Mouse (Mus musculus): ENCODE data around the gene Gm973. TPM values are rescaled to one million over a fixed set of nuclear protein-coding genes. Genes with fewer than 3 reads are reported as not detected.

The Gm973 gene
- polyA plus RNA-seq, 1 experiment from 2014 or later = not detected

DNA sequence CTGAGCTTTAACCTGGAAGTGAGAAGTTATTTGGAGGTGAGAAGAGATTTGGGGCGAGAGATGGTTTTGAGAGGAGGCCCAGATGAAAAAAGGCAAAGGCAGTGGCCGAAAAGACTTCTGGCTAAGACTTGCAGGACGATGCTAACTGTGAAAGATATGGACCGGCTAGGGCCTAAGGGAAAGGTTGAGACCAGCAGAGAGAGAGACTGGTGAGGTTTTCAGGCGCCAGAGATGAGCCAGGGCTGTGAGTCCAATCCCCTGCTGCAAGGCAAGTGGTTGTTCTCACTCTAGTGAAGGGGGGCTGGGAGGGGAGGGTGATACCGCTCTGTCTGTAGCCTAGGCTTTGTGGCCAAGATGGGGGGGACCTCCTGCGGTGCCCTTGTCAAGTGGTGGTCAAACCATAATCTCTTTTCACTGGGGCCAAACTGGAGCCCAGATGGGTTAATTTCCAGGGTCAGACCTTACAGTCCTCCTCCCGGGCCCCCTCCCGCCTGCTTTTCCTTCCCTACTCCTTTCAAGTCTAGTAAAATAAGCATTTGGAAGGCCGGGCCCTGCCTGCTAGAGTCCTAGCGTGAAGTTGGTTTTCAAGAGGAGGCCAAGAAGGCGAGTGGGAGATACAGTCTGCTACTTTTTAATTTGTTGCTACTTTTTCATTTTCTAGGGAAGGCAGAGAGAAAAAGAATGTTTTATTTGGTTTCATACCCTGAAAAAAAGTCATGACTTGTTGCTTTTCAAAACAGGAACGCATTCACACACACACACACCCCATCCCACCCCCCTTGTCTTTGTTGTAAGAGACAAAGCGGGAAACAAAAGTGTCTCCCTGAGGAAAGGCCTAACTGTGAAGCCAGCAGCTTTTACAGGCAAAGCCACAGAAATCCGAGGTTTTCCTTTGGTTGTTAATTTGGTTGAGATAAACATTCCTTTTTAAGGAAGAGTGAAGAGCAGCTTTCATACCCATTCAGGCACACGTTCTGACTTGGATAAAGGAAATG lies 31.0 kb upstream of the Gm973 start:
- Histone ChIP-seq H3K9ac (peak overlapping the region; percentile 94), H3K4me1 (ENCODE audit: insufficient read depth) (peaks cover 31% of the 10 kb centered on the region), H3K4me2 (peak overlapping the region; percentile 93), H3K9me3 (ENCODE audit: low read depth, low read length) (no peaks in the 10 kb centered on the region), H3K27me3 (ENCODE audit: insufficient read depth, low read length) (no peaks in the 10 kb centered on the region), H3K4me3 (ENCODE audit: low read depth, low read length) (peak overlapping the region; percentile 85), H3K36me3 (ENCODE audit: insufficient read depth) (peaks cover 45% of the 10 kb centered on the region), H3K27ac (ENCODE audit: low read depth) (peak overlapping the region; percentile 99)
- DNase-seq (peak; percentile 67), ATAC-seq (ENCODE audit: insufficient read depth) (no peak)
- TF ChIP-seq CTCF (IDR thresholded peaks at IDR 0.05; ENCODE audit: low read depth) = no peak
- WGBS = 4% methylated on average over 16 of the region's 16 CpGs

DNA sequence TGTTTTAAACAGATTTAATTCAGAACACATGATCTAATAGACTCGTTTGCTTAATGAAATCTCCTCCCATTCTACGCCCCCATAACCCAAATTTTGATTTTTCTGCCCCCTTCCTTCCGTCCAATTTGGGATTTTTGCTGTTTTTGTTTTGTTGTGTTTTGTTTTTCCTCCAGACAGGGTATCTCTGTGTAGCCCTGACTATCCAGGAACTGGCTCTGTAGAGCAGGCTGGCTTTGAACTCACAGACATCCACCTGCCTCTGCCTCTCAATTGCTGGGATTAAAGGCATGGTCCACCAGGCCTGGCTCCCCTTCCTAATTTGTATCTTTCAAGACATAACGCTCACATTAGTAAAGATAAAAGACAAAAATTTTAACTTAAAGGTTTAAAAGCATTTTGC lies 30.3 kb upstream of the Gm973 start:
- Histone ChIP-seq H3K9ac (peak overlapping the region; percentile 94), H3K4me2 (peak overlapping the region; percentile 93), H3K4me3 (ENCODE audit: low read depth, low read length) (peak overlapping the region; percentile 85), H3K9me3 (ENCODE audit: low read depth, low read length) (no peaks in the 10 kb centered on the region), H3K36me3 (ENCODE audit: insufficient read depth) (peaks cover 46% of the 10 kb centered on the region), H3K27ac (ENCODE audit: low read depth) (peak overlapping the region; percentile 99; the same call in 1 of the 2 replicates), H3K4me1 (ENCODE audit: insufficient read depth) (peaks cover 24% of the 10 kb centered on the region), H3K27me3 (ENCODE audit: insufficient read depth, low read length) (no peaks in the 10 kb centered on the region)
- WGBS = 21% methylated on average over 4 of the region's 4 CpGs
- DNase-seq (no peak), ATAC-seq (ENCODE audit: insufficient read depth) (no peak)
- no peak for TF ChIP-seq CTCF (IDR thresholded peaks at IDR 0.05; ENCODE audit: low read depth)

DNA sequence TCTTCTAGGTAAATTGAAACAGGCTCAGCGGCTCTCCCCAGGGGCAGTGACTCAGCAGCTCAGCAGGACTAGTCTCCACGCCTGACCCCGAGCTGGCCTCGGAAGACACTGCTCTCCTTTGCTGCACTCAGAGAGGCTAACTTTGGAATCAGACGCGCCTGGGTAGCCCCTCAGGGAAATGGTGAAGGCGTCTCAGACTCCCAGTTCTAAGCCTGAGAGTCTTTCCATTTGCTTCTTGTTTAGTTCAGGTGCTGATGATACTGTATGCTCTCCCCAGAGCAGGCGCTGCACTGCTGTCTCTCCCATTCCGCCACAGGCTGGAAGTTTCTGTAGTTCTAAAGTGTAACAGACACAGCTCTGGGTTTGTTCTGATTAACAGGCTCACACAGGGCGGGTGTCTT lies 28.4 kb upstream of the Gm973 start:
- DNase-seq = peak; percentile 49
- H3K4me3 ChIP-seq (ENCODE audit: low read depth, low read length) = peak overlapping the region; percentile 85
- H3K9ac ChIP-seq = peak overlapping the region; percentile 44

DNA sequence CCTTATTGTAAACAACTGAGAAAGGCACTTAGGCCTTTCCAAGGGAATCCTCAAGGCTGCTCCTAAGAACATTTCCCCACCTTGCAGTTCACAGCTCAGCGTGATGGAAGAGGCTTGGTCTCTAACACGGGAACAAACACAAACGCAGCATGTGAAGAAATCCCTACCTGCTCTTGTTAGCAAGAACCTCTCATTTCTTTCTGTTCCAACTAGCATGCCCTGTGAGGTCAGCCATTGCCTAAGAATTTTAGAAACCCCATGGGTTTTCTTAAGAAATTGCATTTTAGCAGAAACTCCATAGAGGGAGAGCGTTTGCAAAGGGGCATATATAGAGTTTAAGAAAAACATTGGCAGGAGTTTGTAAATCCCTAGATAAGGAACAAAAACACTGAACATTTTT lies 27.6 kb upstream of the Gm973 start:
- H3K9me3 ChIP-seq (ENCODE audit: low read depth, low read length) = no peaks in the 10 kb centered on the region
- DNase-seq = peak; percentile 73
- peaks cover 46% of the 10 kb centered on the region for H3K36me3 ChIP-seq (ENCODE audit: insufficient read depth)
- H3K4me1 ChIP-seq (ENCODE audit: insufficient read depth) = peaks cover 31% of the 10 kb centered on the region
- no peak for ATAC-seq (ENCODE audit: insufficient read depth)
- 13% methylated on average over 4 of the region's 4 CpGs for WGBS
- H3K4me3 ChIP-seq (ENCODE audit: low read depth, low read length) = no peak overlapping the region
- H3K9ac ChIP-seq = 0 out of 2 replicates have a peak overlapping the region, but pooled peaks have one; percentile 20
- no peaks in the 10 kb centered on the region for H3K27me3 ChIP-seq (ENCODE audit: insufficient read depth, low read length)
- H3K27ac ChIP-seq (ENCODE audit: low read depth) = peak overlapping the region; percentile 75; the same call in 1 of the 2 replicates
- no peak for TF ChIP-seq CTCF (IDR thresholded peaks at IDR 0.05; ENCODE audit: low read depth)
- H3K4me2 ChIP-seq = peak overlapping the region; percentile 93

More for the DNA sequence above, 28.4 kb upstream of the Gm973 start:
- no peak for ATAC-seq (ENCODE audit: insufficient read depth)
- H3K4me2 ChIP-seq = peak overlapping the region; percentile 93
- H3K9me3 ChIP-seq (ENCODE audit: low read depth, low read length) = no peaks in the 10 kb centered on the region
- WGBS = 7% methylated on average over 10 of the region's 10 CpGs
- peaks cover 49% of the 10 kb centered on the region for H3K36me3 ChIP-seq (ENCODE audit: insufficient read depth)
- H3K4me1 ChIP-seq (ENCODE audit: insufficient read depth) = peaks cover 31% of the 10 kb centered on the region
- H3K27ac ChIP-seq (ENCODE audit: low read depth) = peak overlapping the region; percentile 82
- H3K27me3 ChIP-seq (ENCODE audit: insufficient read depth, low read length) = no peaks in the 10 kb centered on the region
- no peak for TF ChIP-seq CTCF (IDR thresholded peaks at IDR 0.05; ENCODE audit: low read depth)

DNA sequence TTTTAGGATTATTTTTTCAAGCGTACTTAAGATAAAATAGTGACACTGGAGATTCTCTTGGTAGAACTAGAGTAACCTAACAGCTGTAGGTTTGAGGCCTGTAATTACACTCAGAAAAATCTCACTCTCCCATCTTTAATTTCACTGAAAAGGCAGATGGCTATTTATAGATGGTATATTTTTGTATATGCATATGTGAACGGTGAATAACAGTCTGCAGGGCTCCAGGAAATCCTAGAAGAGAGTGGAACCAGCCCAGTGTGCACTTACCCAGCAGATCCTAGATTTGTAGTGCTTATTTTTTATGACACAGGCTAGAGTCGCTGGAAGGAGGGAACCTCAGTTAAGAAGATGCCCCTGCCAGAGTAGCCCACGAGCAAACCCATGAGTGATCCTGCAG lies 27.1 kb upstream of the Gm973 start:
- peaks cover 41% of the 10 kb centered on the region for H3K36me3 ChIP-seq (ENCODE audit: insufficient read depth)
- no peak for TF ChIP-seq CTCF (IDR thresholded peaks at IDR 0.05; ENCODE audit: low read depth)
- peak overlapping the region; percentile 20; the same call in 1 of the 2 replicates for H3K9ac ChIP-seq
- DNase-seq (no peak), ATAC-seq (ENCODE audit: insufficient read depth) (no peak)
- peaks cover 31% of the 10 kb centered on the region for H3K4me1 ChIP-seq (ENCODE audit: insufficient read depth)
- WGBS = 23% methylated on average over 4 of the region's 4 CpGs
- no peaks in the 10 kb centered on the region for H3K27me3 ChIP-seq (ENCODE audit: insufficient read depth, low read length)
- no peak overlapping the region for H3K4me3 ChIP-seq (ENCODE audit: low read depth, low read length)
- H3K9me3 ChIP-seq (ENCODE audit: low read depth, low read length) = no peaks in the 10 kb centered on the region
- H3K27ac ChIP-seq (ENCODE audit: low read depth) = peak overlapping the region; percentile 75
- H3K4me2 ChIP-seq = peak overlapping the region; percentile 93

DNA sequence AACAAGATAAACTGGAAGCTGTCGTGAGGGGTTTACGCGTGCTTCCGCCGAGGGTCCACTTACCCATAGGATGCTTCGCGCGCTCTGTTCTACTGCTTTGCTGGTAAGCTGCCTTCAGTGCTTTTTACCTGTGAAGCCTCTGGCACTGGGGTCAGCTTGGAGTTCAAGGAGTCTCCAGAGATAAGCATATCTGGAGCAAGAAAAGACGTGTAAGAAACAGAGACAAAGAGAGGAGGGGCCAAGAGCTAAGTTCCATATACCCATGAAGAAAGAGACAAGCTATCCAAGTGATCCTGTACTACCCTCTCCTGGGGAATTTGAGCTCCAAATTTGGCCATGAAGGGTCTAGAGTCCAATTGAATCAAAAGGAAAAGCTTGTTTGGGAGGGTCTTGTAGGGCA lies 24.5 kb upstream of the Gm973 start:
- Histone ChIP-seq H3K27ac (ENCODE audit: low read depth) (no peak overlapping the region), H3K36me3 (ENCODE audit: insufficient read depth) (peaks cover 25% of the 10 kb centered on the region), H3K9ac (no peak overlapping the region), H3K9me3 (ENCODE audit: low read depth, low read length) (no peaks in the 10 kb centered on the region), H3K4me1 (ENCODE audit: insufficient read depth) (peaks cover 31% of the 10 kb centered on the region), H3K27me3 (ENCODE audit: insufficient read depth, low read length) (no peaks in the 10 kb centered on the region), H3K4me2 (no peak overlapping the region), H3K4me3 (ENCODE audit: low read depth, low read length) (no peak overlapping the region)
- DNase-seq (no peak), ATAC-seq (ENCODE audit: insufficient read depth) (no peak)
- 54% methylated on average over 9 of the region's 9 CpGs for WGBS
- TF ChIP-seq CTCF (IDR thresholded peaks at IDR 0.05; ENCODE audit: low read depth) = no peak; the same call in 1 of the 2 replicates

DNA sequence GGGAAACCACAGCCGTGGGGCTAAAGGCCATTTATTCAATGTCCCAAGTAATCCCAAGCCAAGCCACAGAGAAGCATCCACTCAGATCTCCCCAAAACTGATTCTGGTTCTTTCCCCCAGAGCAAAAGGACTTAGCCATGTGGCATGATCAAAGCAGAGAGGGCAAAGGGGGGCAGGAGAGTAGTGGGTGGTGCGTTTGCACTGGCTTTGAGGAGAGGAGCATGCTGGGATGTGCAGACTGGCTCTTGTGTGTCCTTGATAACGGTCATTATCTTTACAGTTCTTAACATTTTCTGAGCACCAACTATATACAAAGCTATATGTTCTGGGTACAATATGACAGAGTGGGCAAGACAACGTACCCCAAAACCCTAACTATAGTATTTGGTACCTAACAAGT lies 23.6 kb upstream of the Gm973 start:
- peaks cover 18% of the 10 kb centered on the region for H3K36me3 ChIP-seq (ENCODE audit: insufficient read depth)
- no peak overlapping the region for H3K9ac ChIP-seq
- 52% methylated on average over 4 of the region's 4 CpGs for WGBS
- H3K4me1 ChIP-seq (ENCODE audit: insufficient read depth) = peaks cover 29% of the 10 kb centered on the region
- no peak for TF ChIP-seq CTCF (IDR thresholded peaks at IDR 0.05; ENCODE audit: low read depth)
- H3K27me3 ChIP-seq (ENCODE audit: insufficient read depth, low read length) = no peaks in the 10 kb centered on the region
- H3K4me3 ChIP-seq (ENCODE audit: low read depth, low read length) = no peak overlapping the region
- no peak overlapping the region for H3K4me2 ChIP-seq
- H3K9me3 ChIP-seq (ENCODE audit: low read depth, low read length) = no peaks in the 10 kb centered on the region
- no peak for ATAC-seq (ENCODE audit: insufficient read depth)
- H3K27ac ChIP-seq (ENCODE audit: low read depth) = no peak overlapping the region
- no peak for DNase-seq
